Mouse (Mus musculus): ENCODE results near the gene Emilin2. TPM values are rescaled to one million over a fixed set of nuclear protein-coding genes. Genes with fewer than 3 reads are reported as not detected.

The Emilin2 gene
- polyA plus RNA-seq, 1 experiment from 2014 or later, result 5.2 TPM

GRCm38 (mm10) chr17:71306716-71307115 is 5.1 kb downstream of the Emilin2 start:
- no peak overlapping the region for H3K27ac ChIP-seq (ENCODE audit: low read length)
- no peak for ATAC-seq (ENCODE audit: low read depth)
- H3K27me3 ChIP-seq (ENCODE audit: control insufficient read depth, insufficient read depth, low read depth, low read length), result peaks cover 32% of the 10 kb centered on the region
- WGBS, result 79% methylated on average over 4 of the region's 4 CpGs
- peaks cover 12% of the 10 kb centered on the region for H3K4me1 ChIP-seq (replicated peaks; ENCODE audit: control insufficient read depth, insufficient read depth, low read length)
- no peak overlapping the region for H3K4me3 ChIP-seq (ENCODE audit: low read length)
- H3K9me3 ChIP-seq (ENCODE audit: control insufficient read depth, low read length), result no peaks in the 10 kb centered on the region
- H3K4me2 ChIP-seq (ENCODE audit: low read depth, low read length), result no peak overlapping the region
- no peak overlapping the region for H3K9ac ChIP-seq (ENCODE audit: low read length)
- H3K36me3 ChIP-seq (ENCODE audit: control insufficient read depth, insufficient read depth, low read length), result no peaks in the 10 kb centered on the region

GRCm38 (mm10) chr17:71306091-71306490 is 5.7 kb downstream of the Emilin2 start:
- 78% methylated on average over 6 of the region's 6 CpGs for WGBS
- no peak overlapping the region for H3K4me3 ChIP-seq (ENCODE audit: low read length)
- H3K4me2 ChIP-seq (ENCODE audit: low read depth, low read length), result no peak overlapping the region
- no peaks in the 10 kb centered on the region for H3K36me3 ChIP-seq (ENCODE audit: control insufficient read depth, insufficient read depth, low read length)
- no peak overlapping the region for H3K9ac ChIP-seq (ENCODE audit: low read length)
- H3K27ac ChIP-seq (ENCODE audit: low read length), result no peak overlapping the region
- peaks cover 26% of the 10 kb centered on the region for H3K27me3 ChIP-seq (ENCODE audit: control insufficient read depth, insufficient read depth, low read depth, low read length)
- peaks cover 7% of the 10 kb centered on the region for H3K4me1 ChIP-seq (replicated peaks; ENCODE audit: control insufficient read depth, insufficient read depth, low read length)
- no peak for ATAC-seq (ENCODE audit: low read depth)
- H3K9me3 ChIP-seq (ENCODE audit: control insufficient read depth, low read length), result no peaks in the 10 kb centered on the region

- Histone ChIP-seq H3K4me2 (ENCODE audit: low read depth, low read length) (no peak overlapping the region), H3K27me3 (ENCODE audit: control insufficient read depth, insufficient read depth, low read depth, low read length) (peaks cover 4% of the 10 kb centered on the region), H3K9me3 (ENCODE audit: control insufficient read depth, low read length) (no peaks in the 10 kb centered on the region), H3K27ac (ENCODE audit: low read length) (no peak overlapping the region), H3K4me1 (replicated peaks; ENCODE audit: control insufficient read depth, insufficient read depth, low read length) (no peaks in the 10 kb centered on the region), H3K9ac (ENCODE audit: low read length) (no peak overlapping the region), H3K36me3 (ENCODE audit: control insufficient read depth, insufficient read depth, low read length) (no peaks in the 10 kb centered on the region), H3K4me3 (ENCODE audit: low read length) (no peak overlapping the region)
- no peak for ATAC-seq (ENCODE audit: low read depth)
- WGBS, result 27% methylated on average over 6 of the region's 6 CpGs
Measured at GRCm38 (mm10) chr17:71303444-71303843, 8.3 kb downstream of the Emilin2 start.

- no peak for ATAC-seq (ENCODE audit: low read depth)
- no peak overlapping the region for H3K4me2 ChIP-seq (ENCODE audit: low read depth, low read length)
- H3K27ac ChIP-seq (ENCODE audit: low read length), result no peak overlapping the region
- H3K4me1 ChIP-seq (replicated peaks; ENCODE audit: control insufficient read depth, insufficient read depth, low read length), result no peaks in the 10 kb centered on the region
- no peak overlapping the region for H3K9ac ChIP-seq (ENCODE audit: low read length)
- no peaks in the 10 kb centered on the region for H3K36me3 ChIP-seq (ENCODE audit: control insufficient read depth, insufficient read depth, low read length)
- WGBS, result 68% methylated on average over 5 of the region's 5 CpGs
- H3K4me3 ChIP-seq (ENCODE audit: low read length), result no peak overlapping the region
- no peaks in the 10 kb centered on the region for H3K9me3 ChIP-seq (ENCODE audit: control insufficient read depth, low read length)
- no peaks in the 10 kb centered on the region for H3K27me3 ChIP-seq (ENCODE audit: control insufficient read depth, insufficient read depth, low read depth, low read length)
Measured at GRCm38 (mm10) chr17:71301413-71301812, 10.4 kb downstream of the Emilin2 start.

GRCm38 (mm10) chr17:71300338-71300737 is 11.4 kb downstream of the Emilin2 start:
- H3K4me2 ChIP-seq (ENCODE audit: low read depth, low read length), result no peak overlapping the region
- peak; percentile 61; the same call in 1 of the 2 replicates for ATAC-seq (ENCODE audit: low read depth)
- H3K36me3 ChIP-seq (ENCODE audit: control insufficient read depth, insufficient read depth, low read length), result no peaks in the 10 kb centered on the region
- no peak overlapping the region for H3K4me3 ChIP-seq (ENCODE audit: low read length)
- H3K27me3 ChIP-seq (ENCODE audit: control insufficient read depth, insufficient read depth, low read depth, low read length), result no peaks in the 10 kb centered on the region
- no peak overlapping the region for H3K27ac ChIP-seq (ENCODE audit: low read length)
- no peaks in the 10 kb centered on the region for H3K9me3 ChIP-seq (ENCODE audit: control insufficient read depth, low read length)
- no peaks in the 10 kb centered on the region for H3K4me1 ChIP-seq (replicated peaks; ENCODE audit: control insufficient read depth, insufficient read depth, low read length)
- WGBS, result 61% methylated on average over 2 of the region's 2 CpGs
- H3K9ac ChIP-seq (ENCODE audit: low read length), result no peak overlapping the region

- no peak overlapping the region for H3K9ac ChIP-seq (ENCODE audit: low read length)
- no peaks in the 10 kb centered on the region for H3K4me1 ChIP-seq (replicated peaks; ENCODE audit: control insufficient read depth, insufficient read depth, low read length)
- 88% methylated on average over 4 of the region's 4 CpGs for WGBS
- no peaks in the 10 kb centered on the region for H3K9me3 ChIP-seq (ENCODE audit: control insufficient read depth, low read length)
- no peaks in the 10 kb centered on the region for H3K27me3 ChIP-seq (ENCODE audit: control insufficient read depth, insufficient read depth, low read depth, low read length)
- H3K36me3 ChIP-seq (ENCODE audit: control insufficient read depth, insufficient read depth, low read length), result no peaks in the 10 kb centered on the region
- H3K4me3 ChIP-seq (ENCODE audit: low read length), result no peak overlapping the region
- H3K4me2 ChIP-seq (ENCODE audit: low read depth, low read length), result no peak overlapping the region
- no peak for ATAC-seq (ENCODE audit: low read depth)
- no peak overlapping the region for H3K27ac ChIP-seq (ENCODE audit: low read length)
Measured at GRCm38 (mm10) chr17:71299879-71300278, 11.9 kb downstream of the Emilin2 start.

GRCm38 (mm10) chr17:71294570-71294969 is 17.2 kb downstream of the Emilin2 start:
- no peaks in the 10 kb centered on the region for H3K27me3 ChIP-seq (ENCODE audit: control insufficient read depth, insufficient read depth, low read depth, low read length)
- H3K36me3 ChIP-seq (ENCODE audit: control insufficient read depth, insufficient read depth, low read length), result no peaks in the 10 kb centered on the region
- no peak overlapping the region for H3K27ac ChIP-seq (ENCODE audit: low read length)
- no peak overlapping the region for H3K4me3 ChIP-seq (ENCODE audit: low read length)
- H3K4me1 ChIP-seq (replicated peaks; ENCODE audit: control insufficient read depth, insufficient read depth, low read length), result no peaks in the 10 kb centered on the region
- H3K9me3 ChIP-seq (ENCODE audit: control insufficient read depth, low read length), result no peaks in the 10 kb centered on the region
- ATAC-seq (ENCODE audit: low read depth), result no peak
- no peak overlapping the region for H3K4me2 ChIP-seq (ENCODE audit: low read depth, low read length)
- no peak overlapping the region for H3K9ac ChIP-seq (ENCODE audit: low read length)
- WGBS, result 55% methylated on average over 3 of the region's 3 CpGs

- no peak for ATAC-seq (ENCODE audit: low read depth)
- H3K27ac ChIP-seq (ENCODE audit: low read length), result no peak overlapping the region
- no peaks in the 10 kb centered on the region for H3K27me3 ChIP-seq (ENCODE audit: control insufficient read depth, insufficient read depth, low read depth, low read length)
- no peaks in the 10 kb centered on the region for H3K9me3 ChIP-seq (ENCODE audit: control insufficient read depth, low read length)
- H3K4me2 ChIP-seq (ENCODE audit: low read depth, low read length), result no peak overlapping the region
- H3K4me1 ChIP-seq (replicated peaks; ENCODE audit: control insufficient read depth, insufficient read depth, low read length), result no peaks in the 10 kb centered on the region
- WGBS, result 46% methylated on average over 4 of the region's 4 CpGs
- H3K4me3 ChIP-seq (ENCODE audit: low read length), result no peak overlapping the region
- no peak overlapping the region for H3K9ac ChIP-seq (ENCODE audit: low read length)
- H3K36me3 ChIP-seq (ENCODE audit: control insufficient read depth, insufficient read depth, low read length), result no peaks in the 10 kb centered on the region
Measured at GRCm38 (mm10) chr17:71292897-71293296, 18.9 kb downstream of the Emilin2 start.

- Histone ChIP-seq H3K27ac (ENCODE audit: low read length) (no peak overlapping the region), H3K4me1 (replicated peaks; ENCODE audit: control insufficient read depth, insufficient read depth, low read length) (no peaks in the 10 kb centered on the region), H3K27me3 (ENCODE audit: control insufficient read depth, insufficient read depth, low read depth, low read length) (no peaks in the 10 kb centered on the region), H3K4me2 (ENCODE audit: low read depth, low read length) (no peak overlapping the region), H3K4me3 (ENCODE audit: low read length) (no peak overlapping the region), H3K36me3 (ENCODE audit: control insufficient read depth, insufficient read depth, low read length) (no peaks in the 10 kb centered on the region), H3K9ac (ENCODE audit: low read length) (no peak overlapping the region), H3K9me3 (ENCODE audit: control insufficient read depth, low read length) (no peaks in the 10 kb centered on the region)
- no peak for ATAC-seq (ENCODE audit: low read depth)
- WGBS, result 79% methylated on average over 6 of the region's 6 CpGs
Measured at GRCm38 (mm10) chr17:71291897-71292420, 19.8 kb downstream of the Emilin2 start.
